Mouse (Mus musculus) kidney, embryonic 16.5 days (tissue): ENCODE data around the gene Slc45a3. TPM values are rescaled to one million over a fixed set of nuclear protein-coding genes. Genes with fewer than 3 reads are reported as not detected.

Experiments
- ATAC-seq: fragments of 200-750 bp; cut with Nextera tagmentation; 2 replicates; pipeline ENCODE4 v1.8.0; 2017; ENCODE audit warnings: moderate TSS enrichment; ENCODE audit not compliant: low FRiP score, low TSS enrichment
- H3K27ac ChIP-seq: fragments of 300-500 bp; sonication (generic); 2 replicates; pipeline ENCODE4 v1.5.1; 2014; ENCODE audit warnings: low read length
- H3K27me3 ChIP-seq: fragments of 300-500 bp; sonication (generic); 2 replicates; pipeline ENCODE4 v1.6.1; 2014; ENCODE audit warnings: low read length, control low read depth, mixed read lengths; ENCODE audit not compliant: insufficient read depth
- H3K36me3 ChIP-seq: fragments of 300-500 bp; sonication (generic); 2 replicates; pipeline ENCODE4 v1.6.1; 2014; ENCODE audit warnings: low read length, control low read depth, mixed read lengths; ENCODE audit not compliant: insufficient read depth
- H3K4me1 ChIP-seq: fragments of 300-500 bp; sonication (generic); 2 replicates; pipeline ENCODE4 v1.6.1; 2014; ENCODE audit warnings: low read length, control low read depth, mixed read lengths; ENCODE audit not compliant: insufficient read depth
- H3K4me2 ChIP-seq: fragments of 300-500 bp; sonication (generic); replicated peaks from 2 replicates; pipeline ENCODE4 v1.6.1; 2014; ENCODE audit warnings: low read depth, low read length
- H3K4me3 ChIP-seq: fragments of 300-500 bp; sonication (generic); 2 replicates; pipeline ENCODE4 v1.5.1; 2014; ENCODE audit warnings: mild to moderate bottlenecking, low read length
- H3K9ac ChIP-seq: fragments of 300-500 bp; sonication (generic); replicated peaks from 2 replicates; pipeline ENCODE4 v1.6.1; 2014; ENCODE audit warnings: low read length
- H3K9me3 ChIP-seq: fragments of 300-500 bp; sonication (generic); 2 replicates; pipeline ENCODE4 v1.6.1; 2016; ENCODE audit warnings: low read length, control low read depth
- WGBS: fragments of 180-500 bp; shearing (Covaris S2); extraction: QIAGEN DNeasy Blood & Tissue Kit; methylation state at CpG from one replicate; pipeline ENCODE4 v1.1.7; 2014; 5-methylcytosine and 5-hydroxymethylcytosine counted together
- polyA plus RNA-seq: library from polyadenylated mRNA; unstranded; fragments of >200 nt; fragmentation: Nextera tagmentation; extraction: Ambion mirVana; gene quantifications from 2 replicates; pipeline ENCODE4 v1.2.1, GENCODE M21; 2015

The Slc45a3 gene
- polyA plus RNA-seq, 1 experiment from 2014 or later = 8.6 TPM

- Histone ChIP-seq H3K4me1 (no peaks in the 10 kb centered on the region), H3K4me3 (no peak overlapping the region), H3K9ac (no peak overlapping the region), H3K27ac (no peak overlapping the region), H3K9me3 (no peaks in the 10 kb centered on the region), H3K27me3 (no peaks in the 10 kb centered on the region), H3K4me2 (no peak overlapping the region), H3K36me3 (no peaks in the 10 kb centered on the region)
- WGBS = 79% methylated on average over 15 of the region's 15 CpGs
- ATAC-seq = no peak
Observed at GRCm38 (mm10) chr1:131987432-131987831, 24.7 kb downstream of the Slc45a3 start.

DNA sequence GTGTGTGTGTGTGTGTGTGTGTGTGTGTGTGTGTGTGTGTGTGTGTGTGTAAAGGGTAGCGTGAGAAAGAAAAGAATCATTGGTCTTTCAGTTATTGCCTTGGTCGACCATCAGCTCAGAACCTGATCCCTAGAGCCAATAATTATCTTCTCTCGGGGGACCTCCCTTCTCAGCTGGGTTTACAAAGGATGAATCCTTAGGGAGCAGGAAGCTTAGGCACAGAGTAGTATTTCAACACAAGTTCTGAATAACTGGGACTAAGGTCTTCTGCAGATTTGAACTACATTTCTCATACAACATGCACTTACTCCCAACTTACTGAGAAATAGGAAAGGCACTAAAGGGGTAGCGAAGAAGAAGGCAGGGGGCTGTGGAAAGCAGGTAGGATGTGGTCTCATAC, 26.7 kb downstream of the Slc45a3 start:
- no peak overlapping the region for H3K4me3 ChIP-seq
- H3K36me3 ChIP-seq = no peaks in the 10 kb centered on the region
- H3K27me3 ChIP-seq = no peaks in the 10 kb centered on the region
- no peaks in the 10 kb centered on the region for H3K9me3 ChIP-seq
- no peak overlapping the region for H3K4me2 ChIP-seq
- WGBS = 64% methylated on average over 4 of the region's 4 CpGs
- H3K4me1 ChIP-seq = no peaks in the 10 kb centered on the region
- H3K27ac ChIP-seq = no peak overlapping the region
- H3K9ac ChIP-seq = no peak overlapping the region
- no peak for ATAC-seq

DNA sequence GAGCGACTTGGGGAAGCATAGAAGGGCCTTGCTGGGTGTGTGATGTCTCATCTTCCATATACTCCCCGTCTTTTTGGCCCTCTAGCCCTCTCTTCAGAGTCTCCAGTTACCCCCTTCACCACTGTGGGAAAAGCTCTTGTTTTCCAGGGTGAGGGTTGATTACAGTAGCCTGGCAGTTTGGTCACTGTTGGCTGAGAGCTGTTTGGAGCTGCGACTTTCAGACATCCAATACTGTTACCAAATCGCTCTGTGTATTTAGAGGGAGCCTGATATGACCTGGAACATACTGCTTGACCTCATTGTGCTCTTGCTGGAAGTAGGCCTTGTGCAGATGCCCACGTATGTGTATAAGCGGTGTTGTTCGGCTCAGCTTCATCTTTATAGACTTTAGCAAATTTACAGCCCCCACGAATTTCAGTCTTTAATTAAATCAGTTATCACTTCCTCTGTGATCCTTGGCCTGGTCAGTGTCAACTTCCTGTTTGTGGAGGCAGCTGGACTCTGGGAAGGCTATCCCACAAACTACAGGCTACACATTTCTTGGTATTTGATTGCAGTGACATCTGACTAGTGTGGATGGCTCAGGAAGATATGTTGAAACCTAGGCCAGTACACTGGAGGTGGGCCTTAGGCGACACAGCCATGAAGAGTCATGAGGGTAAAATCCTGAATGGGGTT, 27.5 kb downstream of the Slc45a3 start:
- no peak overlapping the region for H3K4me2 ChIP-seq
- H3K9ac ChIP-seq = no peak overlapping the region
- 58% methylated on average over 9 of the region's 9 CpGs for WGBS
- H3K9me3 ChIP-seq = no peaks in the 10 kb centered on the region
- no peaks in the 10 kb centered on the region for H3K27me3 ChIP-seq
- no peaks in the 10 kb centered on the region for H3K36me3 ChIP-seq
- no peak overlapping the region for H3K4me3 ChIP-seq
- no peak overlapping the region for H3K27ac ChIP-seq
- H3K4me1 ChIP-seq = no peaks in the 10 kb centered on the region
- no peak for ATAC-seq

GRCm38 (mm10) chr1:131992561-131993001, 29.8 kb downstream of the Slc45a3 start:
- H3K4me1 ChIP-seq = no peaks in the 10 kb centered on the region
- H3K27me3 ChIP-seq = no peaks in the 10 kb centered on the region
- WGBS = 72% methylated on average over 7 of the region's 7 CpGs
- H3K4me3 ChIP-seq = no peak overlapping the region
- no peak overlapping the region for H3K27ac ChIP-seq
- H3K9ac ChIP-seq = no peak overlapping the region
- H3K9me3 ChIP-seq = no peaks in the 10 kb centered on the region
- no peaks in the 10 kb centered on the region for H3K36me3 ChIP-seq
- no peak overlapping the region for H3K4me2 ChIP-seq
- ATAC-seq = no peak

- Histone ChIP-seq H3K9ac (no peak overlapping the region), H3K9me3 (no peaks in the 10 kb centered on the region), H3K36me3 (no peaks in the 10 kb centered on the region), H3K27ac (no peak overlapping the region), H3K27me3 (no peaks in the 10 kb centered on the region), H3K4me1 (no peaks in the 10 kb centered on the region), H3K4me2 (no peak overlapping the region), H3K4me3 (no peak overlapping the region)
- WGBS = 84% methylated on average over 12 of the region's 12 CpGs
- no peak for ATAC-seq
Observed at GRCm38 (mm10) chr1:131993169-131994040, 30.6 kb downstream of the Slc45a3 start.

GRCm38 (mm10) chr1:131995062-131995461, 32.3 kb downstream of the Slc45a3 start:
- Histone ChIP-seq H3K9ac (no peak overlapping the region), H3K27me3 (no peaks in the 10 kb centered on the region), H3K9me3 (no peaks in the 10 kb centered on the region), H3K27ac (no peak overlapping the region), H3K36me3 (no peaks in the 10 kb centered on the region), H3K4me3 (no peak overlapping the region), H3K4me2 (no peak overlapping the region), H3K4me1 (no peaks in the 10 kb centered on the region)
- 40% methylated on average over 4 of the region's 4 CpGs for WGBS
- no peak for ATAC-seq

DNA sequence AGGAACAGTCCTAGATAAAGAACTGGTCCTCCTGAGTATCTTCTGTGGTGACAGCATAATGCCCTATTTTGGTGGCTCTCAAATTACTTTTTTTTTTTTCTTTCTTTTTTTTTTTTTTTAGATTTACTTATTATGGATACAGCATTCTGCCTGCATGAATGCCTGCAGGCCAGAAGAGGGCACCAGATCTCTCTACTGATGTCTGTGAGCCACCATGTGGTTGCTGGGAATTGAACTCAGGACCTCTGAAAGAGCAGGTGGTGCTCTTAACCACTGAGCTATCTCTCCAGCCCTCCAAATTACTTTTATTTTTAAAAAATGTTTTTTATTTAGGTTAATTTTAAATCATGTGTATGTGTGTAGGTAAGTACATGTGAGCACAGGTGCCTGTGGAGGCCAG, 37.7 kb downstream of the Slc45a3 start:
- Histone ChIP-seq H3K4me1 (no peaks in the 10 kb centered on the region), H3K4me3 (no peak overlapping the region), H3K4me2 (no peak overlapping the region), H3K9ac (no peak overlapping the region), H3K27me3 (no peaks in the 10 kb centered on the region), H3K27ac (no peak overlapping the region), H3K9me3 (no peaks in the 10 kb centered on the region), H3K36me3 (no peaks in the 10 kb centered on the region)
- ATAC-seq = no peak

- H3K9ac ChIP-seq = no peak overlapping the region
- H3K4me2 ChIP-seq = no peak overlapping the region
- peaks cover 5% of the 10 kb centered on the region; the same call in 1 of the 2 replicates for H3K4me1 ChIP-seq
- H3K27me3 ChIP-seq = no peaks in the 10 kb centered on the region
- no peak overlapping the region for H3K4me3 ChIP-seq
- no peaks in the 10 kb centered on the region for H3K36me3 ChIP-seq
- H3K27ac ChIP-seq = no peak overlapping the region
- no peak for ATAC-seq
- WGBS = 76% methylated on average over 4 of the region's 4 CpGs
- no peaks in the 10 kb centered on the region for H3K9me3 ChIP-seq
Observed at GRCm38 (mm10) chr1:132001880-132002330, 39.1 kb downstream of the Slc45a3 start.

GRCm38 (mm10) chr1:132003111-132003510, 40.3 kb downstream of the Slc45a3 start:
- Histone ChIP-seq H3K27ac (no peak overlapping the region), H3K9me3 (no peaks in the 10 kb centered on the region), H3K4me3 (no peak overlapping the region), H3K4me2 (no peak overlapping the region), H3K36me3 (no peaks in the 10 kb centered on the region), H3K9ac (no peak overlapping the region), H3K4me1 (peaks cover 5% of the 10 kb centered on the region; the same call in 1 of the 2 replicates), H3K27me3 (no peaks in the 10 kb centered on the region)
- WGBS = 78% methylated on average over 2 of the region's 2 CpGs
- no peak for ATAC-seq

DNA sequence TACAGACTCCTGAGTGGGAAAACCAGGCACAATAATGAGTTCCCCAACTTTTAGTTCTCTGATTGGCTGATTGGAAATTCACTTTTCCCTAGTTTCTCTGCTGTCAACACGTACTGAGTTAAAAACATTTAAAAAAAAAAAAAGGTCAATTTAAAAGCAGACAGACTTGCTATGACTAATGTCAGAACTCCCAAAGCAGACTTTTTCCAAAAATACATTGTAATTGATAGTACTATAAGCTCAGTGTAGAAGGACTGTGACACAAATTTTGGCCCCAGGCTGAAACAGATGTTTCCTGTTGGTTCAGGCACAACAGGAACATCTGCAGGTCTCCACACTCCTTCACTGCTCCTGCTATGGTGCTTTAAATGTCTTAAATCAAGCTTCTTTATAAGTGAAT, 41.0 kb downstream of the Slc45a3 start:
- Histone ChIP-seq H3K36me3 (no peaks in the 10 kb centered on the region), H3K4me2 (no peak overlapping the region), H3K9ac (no peak overlapping the region), H3K9me3 (no peaks in the 10 kb centered on the region), H3K27ac (no peak overlapping the region), H3K4me1 (peaks cover 5% of the 10 kb centered on the region), H3K4me3 (no peak overlapping the region), H3K27me3 (no peaks in the 10 kb centered on the region)
- WGBS = 48% methylated on average over 1 of the region's 1 CpGs
- no peak for ATAC-seq
